Mouse (Mus musculus) adrenal gland, postnatal 25 days (tissue): ENCODE data around the gene Hdac11. TPM values are rescaled to one million over a fixed set of nuclear protein-coding genes. Genes with fewer than 3 reads are reported as not detected.

Experiments
- DNase-seq: peaks from one replicate; pipeline ENCODE4 v3.0.0; 2021; ENCODE audit warnings: mixed read lengths
- total RNA-seq: library from RNA; stranded (reverse); gene quantifications from 2 replicates; pipeline ENCODE4 v1.2.3, GENCODE M21; 2021

Hdac11 gene
- total RNA-seq, 1 experiment from 2014 or later, result 9.9 TPM

GRCm38 (mm10) chr6:91171396-91171895, 15.0 kb downstream of the Hdac11 start:
- no peak for DNase-seq

GRCm38 (mm10) chr6:91172381-91172780, 15.9 kb downstream of the Hdac11 start:
- DNase-seq, result no peak

- peak; percentile 67 for DNase-seq
Observed at GRCm38 (mm10) chr6:91173221-91173880, 16.9 kb downstream of the Hdac11 start.

GRCm38 (mm10) chr6:91174211-91174610, 17.7 kb downstream of the Hdac11 start:
- no peak for DNase-seq

- no peak for DNase-seq
Observed at GRCm38 (mm10) chr6:91180767-91181171, 24.3 kb downstream of the Hdac11 start.

GRCm38 (mm10) chr6:91181320-91181719, 24.9 kb downstream of the Hdac11 start:
- peak; percentile 54 for DNase-seq

GRCm38 (mm10) chr6:91182075-91182490, 25.6 kb downstream of the Hdac11 start:
- DNase-seq, result no peak

GRCm38 (mm10) chr6:91183041-91183440, 26.6 kb downstream of the Hdac11 start:
- DNase-seq, result no peak

- no peak for DNase-seq
Observed at GRCm38 (mm10) chr6:91183980-91184379, 27.5 kb downstream of the Hdac11 start.

GRCm38 (mm10) chr6:91184776-91185175, 28.3 kb downstream of the Hdac11 start:
- no peak for DNase-seq

- no peak for DNase-seq
Observed at GRCm38 (mm10) chr6:91185502-91185901, 29.0 kb downstream of the Hdac11 start.

- DNase-seq, result no peak
Observed at GRCm38 (mm10) chr6:91186161-91186931, 29.9 kb downstream of the Hdac11 start.

- DNase-seq, result no peak
Observed at GRCm38 (mm10) chr6:91186934-91187333, 30.5 kb downstream of the Hdac11 start.

- no peak for DNase-seq
Observed at GRCm38 (mm10) chr6:91187871-91188270, 31.4 kb downstream of the Hdac11 start.

- DNase-seq, result no peak
Observed at GRCm38 (mm10) chr6:91189971-91190370, 33.5 kb downstream of the Hdac11 start.

- no peak for DNase-seq
Observed at GRCm38 (mm10) chr6:91191465-91191864, 35.0 kb downstream of the Hdac11 start.

GRCm38 (mm10) chr6:91192421-91192820, 36.0 kb downstream of the Hdac11 start:
- no peak for DNase-seq

GRCm38 (mm10) chr6:91192851-91193545, 36.5 kb downstream of the Hdac11 start:
- DNase-seq, result no peak

- DNase-seq, result no peak
Observed at GRCm38 (mm10) chr6:91198456-91198855, 42.0 kb downstream of the Hdac11 start.

GRCm38 (mm10) chr6:91200429-91201188, 44.1 kb downstream of the Hdac11 start:
- no peak for DNase-seq

GRCm38 (mm10) chr6:91201881-91202341, 45.4 kb downstream of the Hdac11 start:
- DNase-seq, result no peak

- no peak for DNase-seq
Observed at GRCm38 (mm10) chr6:91202571-91202970, 46.1 kb downstream of the Hdac11 start.
